Mouse (Mus musculus) adipocyte (in vitro differentiated cells): Measurements from ENCODE around the gene Farsb.
A peak's percentile ranks its signal among the peaks of the same experiment; 100 is the strongest.
"Not testable (repeated sequence)": the region's sequence is repeated elsewhere in the genome, so short reads cannot be mapped to it uniquely, and the experiment has no call there.

Source experiments
- DNase-seq: peaks from one replicate; pipeline ENCODE4 v3.0.0-alpha.2; 2016; ENCODE audit warnings: low spot score

Gene Farsb

GRCm38 (mm10) chr1:78488752-78489492, at the start of gene Farsb:
Gene Farsb, minus strand, starts transcription at chr1:78488897.
- peak; percentile 96 for DNase-seq

- peak; percentile 30 for DNase-seq
These were observed 49.7 kb upstream of the Farsb start for GRCm38 (mm10) chr1:78538396-78538795.

- peak; percentile 68 for DNase-seq
These were observed 48.9 kb upstream of the Farsb start for GRCm38 (mm10) chr1:78537494-78538010.

- peak; percentile 81 for DNase-seq
These were observed 47.8 kb upstream of the Farsb start for GRCm38 (mm10) chr1:78536310-78537164.

- no peak for DNase-seq
These were observed 45.9 kb upstream of the Farsb start for GRCm38 (mm10) chr1:78534428-78535150.

GRCm38 (mm10) chr1:78532184-78532800, 43.6 kb upstream of the Farsb start:
- DNase-seq = no peak

- no peak for DNase-seq
These were observed 42.0 kb upstream of the Farsb start for GRCm38 (mm10) chr1:78530500-78531215.

GRCm38 (mm10) chr1:78529011-78529410, 40.3 kb upstream of the Farsb start:
- no peak for DNase-seq

- DNase-seq = no peak
These were observed 39.7 kb upstream of the Farsb start for GRCm38 (mm10) chr1:78528356-78528755.

GRCm38 (mm10) chr1:78525189-78525886, 36.6 kb upstream of the Farsb start:
- DNase-seq = peak; percentile 62

GRCm38 (mm10) chr1:78518907-78519306, 30.2 kb upstream of the Farsb start:
- no peak for DNase-seq

- no peak for DNase-seq
These were observed 24.1 kb upstream of the Farsb start for GRCm38 (mm10) chr1:78512756-78513155.

GRCm38 (mm10) chr1:78511621-78512160, 23.0 kb upstream of the Farsb start, which contains the start of gene BC035947:
Gene BC035947, minus strand, starts transcription at chr1:78512158.
- no peak for DNase-seq

- DNase-seq = peak; percentile 83
These were observed 22.2 kb upstream of the Farsb start, which contains the start of gene Mogat1 for GRCm38 (mm10) chr1:78510862-78511261. Gene Mogat1, plus strand, starts transcription at chr1:78510991.

- no peak for DNase-seq
These were observed 18.4 kb upstream of the Farsb start for GRCm38 (mm10) chr1:78507137-78507536.

GRCm38 (mm10) chr1:78502527-78502926, 13.8 kb upstream of the Farsb start:
- no peak for DNase-seq

- DNase-seq = not testable (repeated sequence)
These were observed 13.2 kb upstream of the Farsb start for GRCm38 (mm10) chr1:78501856-78502255.

GRCm38 (mm10) chr1:78501036-78501435, 12.3 kb upstream of the Farsb start:
- no peak for DNase-seq

- DNase-seq = no peak
These were observed 1.4 kb upstream of the Farsb start for GRCm38 (mm10) chr1:78490143-78490542.

GRCm38 (mm10) chr1:78488427-78488751, 308 bp downstream of the Farsb start:
- DNase-seq = no peak
